Mouse (Mus musculus) neural tube, embryonic 11.5 days (tissue): ENCODE measurements around the gene Nav2. TPM values are rescaled to one million over a fixed set of nuclear protein-coding genes. Genes with fewer than 3 reads are reported as not detected.

ENCODE experiments used
- ATAC-seq: fragments of 200-750 bp; cut with Nextera tagmentation; 2 replicates; pipeline ENCODE4 v1.8.0; 2017; ENCODE audit warnings: moderate number of reproducible peaks, mild to moderate bottlenecking, moderate TSS enrichment, moderate library complexity; ENCODE audit not compliant: insufficient read depth, low FRiP score, low TSS enrichment
- DNase-seq: peaks from one replicate; pipeline ENCODE4 v3.0.0-alpha.2; 2015; ENCODE audit warnings: low spot score
- H3K27ac ChIP-seq: fragments of 300-500 bp; sonication (generic); 2 replicates; pipeline ENCODE4 v1.5.1; 2014; ENCODE audit warnings: low read depth, mild to moderate bottlenecking, low read length
- H3K27me3 ChIP-seq: fragments of 300-500 bp; sonication (generic); 2 replicates; pipeline ENCODE4 v1.6.1; 2014; ENCODE audit warnings: mild to moderate bottlenecking, low read length, mixed read lengths; ENCODE audit not compliant: control insufficient read depth, insufficient read depth
- H3K36me3 ChIP-seq: fragments of 300-500 bp; sonication (generic); 2 replicates; pipeline ENCODE4 v1.6.1; 2014; ENCODE audit warnings: mild to moderate bottlenecking, low read length, moderate library complexity, mixed read lengths; ENCODE audit not compliant: control insufficient read depth, insufficient read depth
- H3K4me1 ChIP-seq: fragments of 300-500 bp; sonication (generic); 2 replicates; pipeline ENCODE4 v1.6.1; 2014; ENCODE audit warnings: low read length, mixed read lengths; ENCODE audit not compliant: control insufficient read depth, insufficient read depth
- H3K4me2 ChIP-seq: fragments of 300-500 bp; sonication (generic); 2 replicates; pipeline ENCODE4 v1.6.1; 2014; ENCODE audit warnings: low read depth, mild to moderate bottlenecking, moderate library complexity
- H3K4me3 ChIP-seq: fragments of 300-500 bp; sonication (generic); 2 replicates; pipeline ENCODE4 v1.5.1; 2014; ENCODE audit warnings: low read depth, low read length
- H3K9ac ChIP-seq: fragments of 300-500 bp; sonication (generic); 2 replicates; pipeline ENCODE4 v1.6.1; 2014; ENCODE audit warnings: mild to moderate bottlenecking, low read length
- H3K9me3 ChIP-seq: fragments of 300-500 bp; sonication (generic); 2 replicates; pipeline ENCODE4 v1.6.1; 2016; ENCODE audit warnings: low read length; ENCODE audit not compliant: control insufficient read depth
- WGBS: fragments of 180-500 bp; shearing (Covaris S2); extraction: QIAGEN DNeasy Blood & Tissue Kit; methylation state at CpG from one replicate; pipeline ENCODE4 v1.1.7; 2014; 5-methylcytosine and 5-hydroxymethylcytosine counted together
- polyA plus RNA-seq: library from polyadenylated mRNA; unstranded; fragments of >200 nt; fragmentation: Nextera tagmentation; extraction: Ambion mirVana; gene quantifications from 2 replicates; pipeline ENCODE4 v1.2.1, GENCODE M21; 2014

Nav2 gene
- polyA plus RNA-seq, 1 experiment from 2014 or later: 19.2 TPM

GRCm38 (mm10) chr7:49297148-49297547, 388.6 kb downstream of the Nav2 start:
- DNase-seq: no peak
- no peaks in the 10 kb centered on the region for H3K27me3 ChIP-seq
- H3K9ac ChIP-seq: no peak overlapping the region
- no peaks in the 10 kb centered on the region for H3K9me3 ChIP-seq
- H3K4me3 ChIP-seq: no peak overlapping the region
- no peaks in the 10 kb centered on the region for H3K36me3 ChIP-seq
- 72% methylated on average over 3 of the region's 3 CpGs for WGBS
- H3K4me1 ChIP-seq: no peaks in the 10 kb centered on the region
- no peak overlapping the region for H3K27ac ChIP-seq
- no peak for ATAC-seq
- H3K4me2 ChIP-seq: no peak overlapping the region

- DNase-seq (no peak), ATAC-seq (no peak)
- H3K4me1 ChIP-seq: no peaks in the 10 kb centered on the region
- no peak overlapping the region for H3K4me2 ChIP-seq
- H3K9ac ChIP-seq: no peak overlapping the region
- H3K36me3 ChIP-seq: no peaks in the 10 kb centered on the region
- H3K9me3 ChIP-seq: no peaks in the 10 kb centered on the region
- no peaks in the 10 kb centered on the region for H3K27me3 ChIP-seq
- no peak overlapping the region for H3K4me3 ChIP-seq
- WGBS: 25% methylated on average over 4 of the region's 4 CpGs
- no peak overlapping the region for H3K27ac ChIP-seq
Observed at GRCm38 (mm10) chr7:49298431-49298839, 389.9 kb downstream of the Nav2 start.

GRCm38 (mm10) chr7:49301487-49301886, 393.0 kb downstream of the Nav2 start:
- no peak overlapping the region for H3K9ac ChIP-seq
- H3K4me2 ChIP-seq: no peak overlapping the region
- no peaks in the 10 kb centered on the region for H3K36me3 ChIP-seq
- no peak for DNase-seq
- no peak overlapping the region for H3K27ac ChIP-seq
- no peaks in the 10 kb centered on the region for H3K9me3 ChIP-seq
- 83% methylated on average over 6 of the region's 6 CpGs for WGBS
- ATAC-seq: no peak
- H3K4me3 ChIP-seq: no peak overlapping the region
- no peaks in the 10 kb centered on the region for H3K27me3 ChIP-seq
- H3K4me1 ChIP-seq: peaks cover 13% of the 10 kb centered on the region

GRCm38 (mm10) chr7:49303600-49304411, 395.3 kb downstream of the Nav2 start:
- ATAC-seq (peak; percentile 61), DNase-seq (peak; percentile 39)
- H3K4me2 ChIP-seq: peak overlapping the region; percentile 77
- under 1% methylated on average over 31 of the region's 31 CpGs for WGBS
- peak overlapping the region; percentile 26 for H3K4me3 ChIP-seq
- H3K27me3 ChIP-seq: no peaks in the 10 kb centered on the region
- H3K9me3 ChIP-seq: no peaks in the 10 kb centered on the region
- H3K36me3 ChIP-seq: no peaks in the 10 kb centered on the region
- H3K27ac ChIP-seq: no peak overlapping the region
- peaks cover 13% of the 10 kb centered on the region for H3K4me1 ChIP-seq
- H3K9ac ChIP-seq: peak overlapping the region; percentile 41

GRCm38 (mm10) chr7:49307717-49308116, 399.2 kb downstream of the Nav2 start:
- H3K27ac ChIP-seq: no peak overlapping the region
- H3K4me3 ChIP-seq: no peak overlapping the region
- peaks cover 13% of the 10 kb centered on the region for H3K4me1 ChIP-seq
- no peak overlapping the region for H3K9ac ChIP-seq
- no peaks in the 10 kb centered on the region for H3K9me3 ChIP-seq
- 88% methylated on average over 6 of the region's 6 CpGs for WGBS
- no peak for DNase-seq
- no peaks in the 10 kb centered on the region for H3K27me3 ChIP-seq
- no peak overlapping the region for H3K4me2 ChIP-seq
- no peaks in the 10 kb centered on the region for H3K36me3 ChIP-seq
- ATAC-seq: no peak

- H3K27me3 ChIP-seq: no peaks in the 10 kb centered on the region
- H3K9me3 ChIP-seq: no peaks in the 10 kb centered on the region
- H3K9ac ChIP-seq: no peak overlapping the region
- ATAC-seq (no peak), DNase-seq (no peak)
- no peak overlapping the region for H3K27ac ChIP-seq
- H3K4me3 ChIP-seq: no peak overlapping the region
- no peak overlapping the region for H3K4me2 ChIP-seq
- WGBS: 91% methylated on average over 5 of the region's 5 CpGs
- peaks cover 4% of the 10 kb centered on the region for H3K4me1 ChIP-seq
- no peaks in the 10 kb centered on the region for H3K36me3 ChIP-seq
Observed at GRCm38 (mm10) chr7:49309746-49310145, 401.2 kb downstream of the Nav2 start.

GRCm38 (mm10) chr7:49313945-49314344, 405.4 kb downstream of the Nav2 start:
- 81% methylated on average over 7 of the region's 7 CpGs for WGBS
- Histone ChIP-seq H3K27ac (no peak overlapping the region), H3K9ac (no peak overlapping the region), H3K4me2 (no peak overlapping the region), H3K27me3 (no peaks in the 10 kb centered on the region), H3K36me3 (no peaks in the 10 kb centered on the region), H3K4me1 (no peaks in the 10 kb centered on the region), H3K9me3 (no peaks in the 10 kb centered on the region), H3K4me3 (no peak overlapping the region)
- DNase-seq: no peak
- ATAC-seq: no peak

- 73% methylated on average over 3 of the region's 3 CpGs for WGBS
- no peak overlapping the region for H3K4me3 ChIP-seq
- H3K4me1 ChIP-seq: no peaks in the 10 kb centered on the region
- no peaks in the 10 kb centered on the region for H3K27me3 ChIP-seq
- ATAC-seq (no peak), DNase-seq (no peak)
- no peaks in the 10 kb centered on the region for H3K36me3 ChIP-seq
- H3K4me2 ChIP-seq: no peak overlapping the region
- H3K9me3 ChIP-seq: no peaks in the 10 kb centered on the region
- no peak overlapping the region for H3K27ac ChIP-seq
- H3K9ac ChIP-seq: no peak overlapping the region
Observed at GRCm38 (mm10) chr7:49315033-49315432, 406.5 kb downstream of the Nav2 start.

- WGBS: 85% methylated on average over 3 of the region's 3 CpGs
- Histone ChIP-seq H3K4me1 (no peaks in the 10 kb centered on the region), H3K27me3 (no peaks in the 10 kb centered on the region), H3K9ac (no peak overlapping the region), H3K27ac (no peak overlapping the region), H3K4me3 (no peak overlapping the region), H3K4me2 (no peak overlapping the region), H3K36me3 (no peaks in the 10 kb centered on the region), H3K9me3 (no peaks in the 10 kb centered on the region)
- ATAC-seq (no peak), DNase-seq (no peak)
Observed at GRCm38 (mm10) chr7:49316600-49316999, 408.1 kb downstream of the Nav2 start.
